Mouse (Mus musculus) cerebellum, postnatal 25 days (tissue): Measurements from ENCODE around the gene Sh2d3c.

Source experiments
- DNase-seq, 2 experiments: peaks; one replicate each; pipeline ENCODE4 v3.0.0; 2021; ENCODE audit warnings: mixed read lengths in 2 of 2

The Sh2d3c gene

DNA sequence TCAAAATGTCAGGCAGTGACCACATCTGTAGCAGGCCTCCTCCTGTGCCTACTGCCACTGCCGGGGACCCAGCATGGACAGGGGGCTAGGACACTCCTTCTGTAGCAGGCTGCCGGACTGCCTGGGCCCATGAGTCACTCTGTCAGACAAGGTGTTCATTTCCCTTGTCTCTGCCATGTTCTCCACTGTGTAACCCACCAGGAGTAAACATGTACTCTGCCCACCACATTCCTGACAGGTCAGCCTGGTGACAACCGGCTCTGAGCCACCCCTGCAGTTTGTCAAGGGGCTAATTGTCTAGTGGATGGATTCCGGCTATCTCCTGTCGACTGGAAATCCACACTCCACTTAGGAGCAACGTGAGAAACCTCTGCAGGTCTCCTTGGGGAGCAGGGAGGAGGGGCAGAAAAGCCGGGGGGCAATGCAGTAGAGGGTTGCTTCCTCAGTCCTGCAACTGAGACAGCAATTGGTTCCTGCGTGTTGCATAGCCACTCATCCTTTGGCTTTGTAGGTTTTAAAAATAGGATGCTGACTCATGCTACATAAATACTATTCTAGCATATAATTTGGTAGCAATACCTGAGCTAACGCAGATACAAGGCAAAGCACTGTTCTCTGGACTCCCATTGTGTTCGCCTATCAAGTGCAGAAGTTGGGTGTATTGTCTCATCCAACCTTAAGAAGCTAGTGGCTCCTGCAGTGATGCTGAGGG, 77.6 kb downstream of the Sh2d3c start:
- no peak for DNase-seq
